Mouse (Mus musculus): Measurements from ENCODE around the gene Rhbg. TPM values are rescaled to one million over a fixed set of nuclear protein-coding genes. Genes with fewer than 3 reads are reported as not detected.
"Not testable (repeated sequence)": the region's sequence is repeated elsewhere in the genome, so short reads cannot be mapped to it uniquely, and the experiment has no call there.

Rhbg gene
- polyA plus RNA-seq (2014; fragmentation: Nextera tagmentation; extraction: Ambion mirVana): 0.26 TPM in 1 of 2 replicates, not detected in the other

GRCm38 (mm10) chr3:88254268-88254926, at the start of gene Rhbg:
Rhbg (minus strand) TSS chr3:88254709.
- DNase-seq (ENCODE audit: low spot score) (no peak), ATAC-seq (replicated peaks; ENCODE audit: low FRiP score, low TSS enrichment, low read depth) (no peak)
- Histone ChIP-seq H3K4me2 (ENCODE audit: low read length) (peak within 1 kb of the TSS; percentile 57), H3K9ac (ENCODE audit: low read length) (0 out of 2 replicates have a peak within 1 kb of the TSS, but pooled peaks have one; percentile 25), H3K4me3 (ENCODE audit: low read depth, low read length) (peak within 1 kb of the TSS; percentile 33), H3K4me1 (replicated peaks; ENCODE audit: control insufficient read depth, insufficient read depth, low read length) (peaks cover 8% of the 10 kb centered on the region), H3K27ac (ENCODE audit: low read depth) (no peak within 1 kb of the TSS), H3K9me3 (ENCODE audit: control insufficient read depth, low read length) (no peaks in the 10 kb centered on the region), H3K27me3 (replicated peaks; ENCODE audit: control insufficient read depth, insufficient read depth, low read length) (peaks cover 27% of the 10 kb centered on the region), H3K36me3 (ENCODE audit: control insufficient read depth, insufficient read depth, low read length) (no peaks in the 10 kb centered on the region)
- 1% methylated on average over 34 of the region's 34 CpGs for WGBS

GRCm38 (mm10) chr3:88299172-88299571, 44.7 kb upstream of the Rhbg start:
- H3K27ac ChIP-seq (ENCODE audit: low read depth): no peak overlapping the region
- no peaks in the 10 kb centered on the region for H3K27me3 ChIP-seq (replicated peaks; ENCODE audit: control insufficient read depth, insufficient read depth, low read length)
- H3K9me3 ChIP-seq (ENCODE audit: control insufficient read depth, low read length): no peaks in the 10 kb centered on the region
- H3K4me1 ChIP-seq (replicated peaks; ENCODE audit: control insufficient read depth, insufficient read depth, low read length): peaks cover 14% of the 10 kb centered on the region
- peaks cover 51% of the 10 kb centered on the region for H3K36me3 ChIP-seq (ENCODE audit: control insufficient read depth, insufficient read depth, low read length)
- no peak overlapping the region for H3K4me2 ChIP-seq (ENCODE audit: low read length)
- DNase-seq (ENCODE audit: low spot score) (no peak), ATAC-seq (replicated peaks; ENCODE audit: low FRiP score, low TSS enrichment, low read depth) (no peak)
- H3K9ac ChIP-seq (ENCODE audit: low read length): no peak overlapping the region
- no peak overlapping the region for H3K4me3 ChIP-seq (ENCODE audit: low read depth, low read length)
- 86% methylated on average over 1 of the region's 1 CpGs for WGBS

DNA sequence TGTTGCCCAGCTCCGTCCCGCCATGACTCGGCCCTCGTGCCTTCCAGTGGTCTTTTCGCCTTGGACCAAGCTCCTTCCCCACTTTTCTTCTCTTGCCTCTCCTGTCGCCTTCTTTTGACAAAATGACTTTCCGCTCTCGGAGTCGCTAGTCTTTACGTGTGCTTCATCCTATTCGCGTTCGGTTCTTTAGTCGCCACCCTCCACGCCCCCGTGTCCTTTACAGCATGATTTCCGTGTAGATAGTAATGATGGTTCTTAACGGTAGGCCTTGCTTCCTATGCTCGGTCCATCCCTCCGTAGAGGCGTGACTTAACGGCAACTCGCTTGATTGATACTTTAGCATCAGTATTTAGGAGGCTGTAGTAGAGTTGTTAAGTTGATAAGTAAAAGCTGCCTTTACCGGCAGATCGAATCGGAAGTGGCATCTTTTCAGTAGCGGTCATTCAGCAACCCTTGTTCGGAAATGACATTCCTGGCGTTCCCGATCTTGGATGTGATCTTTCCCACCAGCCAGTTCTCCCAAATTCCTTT, 42.9 kb upstream of the Rhbg start:
- peak overlapping the region; percentile 81 for H3K9ac ChIP-seq (ENCODE audit: low read length)
- H3K4me1 ChIP-seq (replicated peaks; ENCODE audit: control insufficient read depth, insufficient read depth, low read length): peaks cover 14% of the 10 kb centered on the region
- H3K27ac ChIP-seq (ENCODE audit: low read depth): peak overlapping the region; percentile 92
- under 1% methylated on average over 30 of the region's 30 CpGs for WGBS
- H3K9me3 ChIP-seq (ENCODE audit: control insufficient read depth, low read length): no peaks in the 10 kb centered on the region
- no peaks in the 10 kb centered on the region for H3K27me3 ChIP-seq (replicated peaks; ENCODE audit: control insufficient read depth, insufficient read depth, low read length)
- H3K4me2 ChIP-seq (ENCODE audit: low read length): peak overlapping the region; percentile 91
- H3K36me3 ChIP-seq (ENCODE audit: control insufficient read depth, insufficient read depth, low read length): peaks cover 34% of the 10 kb centered on the region
- H3K4me3 ChIP-seq (ENCODE audit: low read depth, low read length): peak overlapping the region; percentile 73
- ATAC-seq (replicated peaks; ENCODE audit: low FRiP score, low TSS enrichment, low read depth) (no peak), DNase-seq (ENCODE audit: low spot score) (no peak)

DNA sequence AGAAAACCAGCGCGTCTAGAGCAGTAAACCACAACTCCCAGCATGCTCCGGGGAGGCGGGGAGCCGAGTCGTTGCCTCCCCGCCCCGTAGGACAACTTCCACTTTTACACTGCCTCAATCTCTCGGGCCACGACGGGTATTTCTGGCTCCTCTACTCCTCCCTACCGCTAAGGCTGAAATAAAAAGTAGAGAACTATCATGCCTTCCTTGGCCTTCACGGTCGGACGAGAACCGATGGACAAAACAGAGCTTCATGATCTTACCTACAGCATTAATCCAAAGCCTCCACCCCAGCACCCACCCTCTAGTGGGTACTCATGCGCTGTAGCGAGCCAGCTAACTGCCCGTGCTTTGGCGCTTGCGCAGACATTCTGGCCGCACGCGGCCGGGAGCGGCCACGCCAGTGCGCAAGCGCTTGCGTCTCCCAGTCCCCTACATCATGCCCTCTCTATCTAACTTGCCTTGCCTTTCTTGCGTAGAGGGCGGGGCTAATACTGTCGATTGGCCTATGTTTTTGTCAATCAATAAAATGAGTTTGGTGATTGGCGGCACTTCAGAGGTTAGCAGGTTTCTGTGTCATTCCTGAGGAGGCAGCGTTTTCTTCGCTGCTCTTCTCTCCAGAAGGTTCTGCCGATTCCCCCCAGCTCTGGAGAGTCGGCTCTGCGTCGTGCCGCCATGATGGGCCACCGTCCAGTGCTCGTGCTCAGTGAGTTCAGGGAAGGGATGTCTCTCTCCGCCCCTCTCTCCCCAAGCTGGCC, 42.2 kb upstream of the Rhbg start, which contains the start of the genes Tsacc and Cct3:
Gene Tsacc (minus strand): TSS at position 439 of the 758 bp plus-strand sequence.
Gene Cct3 (plus strand): TSS at position 556 of the 758 bp plus-strand sequence.
- DNase-seq (ENCODE audit: low spot score) (peak; percentile 95), ATAC-seq (replicated peaks; ENCODE audit: low FRiP score, low TSS enrichment, low read depth) (peak; percentile 97)
- under 1% methylated on average over 44 of the region's 44 CpGs for WGBS
- peaks cover 14% of the 10 kb centered on the region for H3K4me1 ChIP-seq (replicated peaks; ENCODE audit: control insufficient read depth, insufficient read depth, low read length)
- peak within 1 kb of the TSS; percentile 92 for H3K27ac ChIP-seq (ENCODE audit: low read depth)
- H3K9me3 ChIP-seq (ENCODE audit: control insufficient read depth, low read length): no peaks in the 10 kb centered on the region
- H3K4me3 ChIP-seq (ENCODE audit: low read depth, low read length): peak within 1 kb of the TSS; percentile 73
- H3K9ac ChIP-seq (ENCODE audit: low read length): peak within 1 kb of the TSS; percentile 81
- H3K36me3 ChIP-seq (ENCODE audit: control insufficient read depth, insufficient read depth, low read length): peaks cover 29% of the 10 kb centered on the region
- H3K27me3 ChIP-seq (replicated peaks; ENCODE audit: control insufficient read depth, insufficient read depth, low read length): no peaks in the 10 kb centered on the region
- peak within 1 kb of the TSS; percentile 91 for H3K4me2 ChIP-seq (ENCODE audit: low read length)

DNA sequence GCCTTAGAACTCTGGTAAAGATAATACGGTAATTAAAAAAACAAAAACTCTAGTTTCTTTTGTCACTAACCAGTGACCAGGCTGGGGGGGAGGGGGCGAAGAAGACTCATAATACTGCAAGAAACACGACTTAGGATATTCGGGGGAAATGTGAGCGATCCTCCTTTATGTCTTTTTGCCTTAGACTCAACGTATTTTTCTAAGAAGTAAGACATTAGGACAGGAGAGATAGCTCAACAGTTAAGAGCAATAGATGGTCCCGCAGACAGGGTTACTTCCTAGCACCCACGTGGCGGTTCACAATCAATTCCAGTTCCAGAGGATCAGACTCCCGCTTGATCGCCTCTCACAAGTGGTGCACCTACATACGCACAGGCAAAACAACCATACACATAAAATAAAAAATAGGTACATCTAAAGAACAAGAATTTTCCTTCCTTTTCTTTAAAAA, 41.6 kb upstream of the Rhbg start:
- ATAC-seq (replicated peaks; ENCODE audit: low FRiP score, low TSS enrichment, low read depth) (peak; percentile 33; the same call in 1 of the 2 replicates), DNase-seq (ENCODE audit: low spot score) (peak; percentile 52)
- Histone ChIP-seq H3K4me3 (ENCODE audit: low read depth, low read length) (peak overlapping the region; percentile 73), H3K4me2 (ENCODE audit: low read length) (peak overlapping the region; percentile 66), H3K27ac (ENCODE audit: low read depth) (peak overlapping the region; percentile 74), H3K36me3 (ENCODE audit: control insufficient read depth, insufficient read depth, low read length) (peaks cover 23% of the 10 kb centered on the region), H3K9ac (ENCODE audit: low read length) (peak overlapping the region; percentile 55), H3K9me3 (ENCODE audit: control insufficient read depth, low read length) (no peaks in the 10 kb centered on the region), H3K27me3 (replicated peaks; ENCODE audit: control insufficient read depth, insufficient read depth, low read length) (no peaks in the 10 kb centered on the region), H3K4me1 (replicated peaks; ENCODE audit: control insufficient read depth, insufficient read depth, low read length) (peaks cover 14% of the 10 kb centered on the region)
- 2% methylated on average over 12 of the region's 12 CpGs for WGBS

DNA sequence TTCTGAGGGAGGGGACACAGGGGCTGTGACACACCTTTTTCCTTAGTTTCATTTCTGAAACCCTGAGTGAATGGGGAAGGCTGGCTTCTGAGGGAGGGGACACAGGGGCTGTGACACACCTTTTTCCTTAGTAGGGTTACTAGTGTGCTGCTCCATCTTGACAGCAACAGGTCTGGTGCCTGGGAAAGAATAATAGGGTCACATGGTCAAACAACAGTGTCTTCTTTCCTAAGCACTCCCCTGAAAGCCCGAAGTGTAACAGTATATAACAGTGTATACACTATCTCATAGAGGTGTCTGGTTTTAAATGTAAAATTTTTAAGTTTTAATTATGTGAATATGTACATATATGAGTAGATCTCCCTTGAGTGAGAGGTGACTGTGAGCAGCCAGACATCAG, 40.8 kb upstream of the Rhbg start:
- DNase-seq (ENCODE audit: low spot score); ATAC-seq (replicated peaks; ENCODE audit: low FRiP score, low TSS enrichment, low read depth); H3K9ac ChIP-seq (ENCODE audit: low read length); H3K27ac ChIP-seq (ENCODE audit: low read depth); H3K27me3 ChIP-seq (replicated peaks; ENCODE audit: control insufficient read depth, insufficient read depth, low read length); H3K9me3 ChIP-seq (ENCODE audit: control insufficient read depth, low read length): not testable (repeated sequence)
- Histone ChIP-seq H3K4me2 (ENCODE audit: low read length) (peak overlapping the region; percentile 66), H3K4me1 (replicated peaks; ENCODE audit: control insufficient read depth, insufficient read depth, low read length) (peaks cover 14% of the 10 kb centered on the region), H3K4me3 (ENCODE audit: low read depth, low read length) (0 out of 2 replicates have a peak overlapping the region, but pooled peaks have one; percentile 73), H3K36me3 (ENCODE audit: control insufficient read depth, insufficient read depth, low read length) (peaks cover 14% of the 10 kb centered on the region)
- WGBS: 48% methylated on average over 1 of the region's 1 CpGs

GRCm38 (mm10) chr3:88291970-88292369, 37.5 kb upstream of the Rhbg start:
- Histone ChIP-seq H3K4me2 (ENCODE audit: low read length) (no peak overlapping the region), H3K27me3 (replicated peaks; ENCODE audit: control insufficient read depth, insufficient read depth, low read length) (no peaks in the 10 kb centered on the region), H3K4me1 (replicated peaks; ENCODE audit: control insufficient read depth, insufficient read depth, low read length) (peaks cover 7% of the 10 kb centered on the region; the same call in 1 of the 2 replicates), H3K4me3 (ENCODE audit: low read depth, low read length) (no peak overlapping the region), H3K9me3 (ENCODE audit: control insufficient read depth, low read length) (no peaks in the 10 kb centered on the region), H3K36me3 (ENCODE audit: control insufficient read depth, insufficient read depth, low read length) (no peaks in the 10 kb centered on the region), H3K9ac (ENCODE audit: low read length) (no peak overlapping the region), H3K27ac (ENCODE audit: low read depth) (no peak overlapping the region)
- WGBS: 54% methylated on average over 4 of the region's 4 CpGs
- ATAC-seq (replicated peaks; ENCODE audit: low FRiP score, low TSS enrichment, low read depth): no peak
- no peak for DNase-seq (ENCODE audit: low spot score)

DNA sequence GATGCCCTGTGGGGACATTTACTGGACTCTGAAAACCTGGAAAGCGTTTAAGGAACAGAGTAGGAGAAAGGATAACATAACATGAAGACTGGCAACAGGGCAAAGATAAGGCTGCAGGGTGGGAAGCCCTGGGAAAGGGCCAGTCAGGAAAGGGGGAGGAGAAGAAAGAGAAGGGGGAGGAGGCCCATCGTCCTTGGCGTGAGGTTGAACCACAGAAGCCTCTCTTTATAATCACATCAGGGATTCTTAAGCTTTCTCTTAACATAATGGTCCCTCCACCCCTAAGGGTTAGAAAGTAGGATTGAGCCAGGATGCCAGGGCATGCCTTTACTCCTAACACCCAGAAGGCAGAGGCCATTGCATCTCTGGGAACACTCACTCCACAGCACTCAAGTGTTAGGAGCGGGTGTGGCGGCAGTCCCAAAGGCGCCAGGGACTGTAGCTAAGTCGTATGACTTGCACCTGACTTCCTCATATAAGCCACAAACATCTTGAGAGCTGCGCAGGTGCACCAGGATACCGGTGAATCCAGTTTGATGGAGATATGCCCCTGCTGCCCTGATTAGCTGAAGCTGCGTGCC, 33.7 kb upstream of the Rhbg start:
- not testable (repeated sequence) for H3K27me3 ChIP-seq (replicated peaks; ENCODE audit: control insufficient read depth, insufficient read depth, low read length); ATAC-seq (replicated peaks; ENCODE audit: low FRiP score, low TSS enrichment, low read depth)
- 81% methylated on average over 8 of the region's 10 CpGs for WGBS

More for the DNA sequence above, 33.7 kb upstream of the Rhbg start:
- not testable (repeated sequence) for H3K9ac ChIP-seq (ENCODE audit: low read length); H3K36me3 ChIP-seq (ENCODE audit: control insufficient read depth, insufficient read depth, low read length); DNase-seq (ENCODE audit: low spot score); H3K4me2 ChIP-seq (ENCODE audit: low read length); H3K4me3 ChIP-seq (ENCODE audit: low read depth, low read length); H3K27ac ChIP-seq (ENCODE audit: low read depth); H3K9me3 ChIP-seq (ENCODE audit: control insufficient read depth, low read length); H3K4me1 ChIP-seq (replicated peaks; ENCODE audit: control insufficient read depth, insufficient read depth, low read length)

Data from intestine, embryonic 14.5 days (tissue).